Mouse (Mus musculus): ENCODE results near the gene Col19a1.

The Col19a1 gene

GRCm38 (mm10) chr1:24225825-24226526 lies 361.3 kb downstream of the Col19a1 start:
- peak; percentile 98 to 99 for DNase-seq

- DNase-seq = peak; percentile 89 to 90
These were observed 364.2 kb downstream of the Col19a1 start for GRCm38 (mm10) chr1:24222981-24223612.

- DNase-seq = peak; percentile 56 to 60
These were observed 365.0 kb downstream of the Col19a1 start for GRCm38 (mm10) chr1:24222231-24222630.

- no peak for DNase-seq
These were observed 368.2 kb downstream of the Col19a1 start for GRCm38 (mm10) chr1:24219041-24219440.
